Mouse (Mus musculus) heart, postnatal 25 days (tissue): ENCODE measurements around the gene Smc5. TPM values are rescaled to one million over a fixed set of nuclear protein-coding genes. Genes with fewer than 3 reads are reported as not detected.

Experiments used
- DNase-seq: peaks from one replicate; pipeline ENCODE4 v3.0.0; 2022; ENCODE audit warnings: low spot score
- intact Hi-C: fragments of 180-260 bp; cut with DNase I; formaldehyde crosslinking; loops from one replicate; pipeline ENCODE4 v1.15.1; 2025
- total RNA-seq, 2 experiments: library from RNA; stranded (reverse); gene quantifications; 2 replicates each; pipeline ENCODE4 v1.2.3; 2021

Gene Smc5
- total RNA-seq, 2 experiments from 2014 or later: 21.0 to 22.2 TPM

- intact Hi-C loops: no loop called here
- no peak for DNase-seq
These were observed 80.6 kb downstream of the Smc5 start for GRCm38 (mm10) chr19:23193076-23193475.

- no peak for DNase-seq
- intact Hi-C loops: no loop called here
These were observed 82.2 kb downstream of the Smc5 start for GRCm38 (mm10) chr19:23191486-23191885.

GRCm38 (mm10) chr19:23189744-23190143, 84.0 kb downstream of the Smc5 start:
- intact Hi-C loops: no loop called here
- no peak for DNase-seq

- intact Hi-C loops: no loop called here
- DNase-seq: no peak
These were observed 84.7 kb downstream of the Smc5 start for GRCm38 (mm10) chr19:23188986-23189385.

GRCm38 (mm10) chr19:23187732-23188131, 86.0 kb downstream of the Smc5 start:
- DNase-seq: no peak
- intact Hi-C loops: no loop called here

GRCm38 (mm10) chr19:23184068-23184467, 89.6 kb downstream of the Smc5 start:
- no peak for DNase-seq
- intact Hi-C loops: no loop called here

GRCm38 (mm10) chr19:23183493-23183892, 90.2 kb downstream of the Smc5 start:
- intact Hi-C loops: no loop called here
- DNase-seq: no peak

- DNase-seq: no peak
- intact Hi-C loops: no loop called here
These were observed 95.2 kb downstream of the Smc5 start for GRCm38 (mm10) chr19:23178533-23178932.

- intact Hi-C loops: no loop called here
- DNase-seq: no peak
These were observed 98.2 kb downstream of the Smc5 start for GRCm38 (mm10) chr19:23175511-23175910.

- intact Hi-C loops: no loop called here
- no peak for DNase-seq
These were observed 98.6 kb downstream of the Smc5 start for GRCm38 (mm10) chr19:23175090-23175489.

GRCm38 (mm10) chr19:23171136-23171535, 102.6 kb downstream of the Smc5 start:
- no peak for DNase-seq
- intact Hi-C loops: no loop called here

GRCm38 (mm10) chr19:23170476-23170875, 103.2 kb downstream of the Smc5 start:
- intact Hi-C loops: no loop called here
- DNase-seq: no peak

GRCm38 (mm10) chr19:23169659-23170050, 104.0 kb downstream of the Smc5 start:
- no peak for DNase-seq
- intact Hi-C loops: no loop called here

- no peak for DNase-seq
These were observed 104.6 kb downstream of the Smc5 start for GRCm38 (mm10) chr19:23168899-23169658.

GRCm38 (mm10) chr19:23166550-23167284, 107.0 kb downstream of the Smc5 start:
- DNase-seq: no peak
- intact Hi-C loops: no loop called here

More at GRCm38 (mm10) chr19:23168899-23169658, 104.6 kb downstream of the Smc5 start:
- intact Hi-C loops: no loop called here

GRCm38 (mm10) chr19:23164651-23165240, 109.0 kb downstream of the Smc5 start:
- intact Hi-C loops: no loop called here
- no peak for DNase-seq

GRCm38 (mm10) chr19:23163361-23163760, 110.3 kb downstream of the Smc5 start:
- intact Hi-C loops: no loop called here
- no peak for DNase-seq

- intact Hi-C loops: no loop called here
- DNase-seq: no peak
These were observed 110.8 kb downstream of the Smc5 start for GRCm38 (mm10) chr19:23162877-23163276.

GRCm38 (mm10) chr19:23162387-23162809, 111.3 kb downstream of the Smc5 start:
- intact Hi-C loops: no loop called here
- DNase-seq: no peak

- no peak for DNase-seq
- intact Hi-C loops: no loop called here
These were observed 113.8 kb downstream of the Smc5 start for GRCm38 (mm10) chr19:23159780-23160395.
